Mouse (Mus musculus) forebrain, embryonic 10.5 days (tissue): Measurements from ENCODE around the gene Gm10358. TPM values are rescaled to one million over a fixed set of nuclear protein-coding genes. Genes with fewer than 3 reads are reported as not detected.
"Not testable (repeated sequence)": the region's sequence is repeated elsewhere in the genome, so short reads cannot be mapped to it uniquely, and the experiment has no call there.

ENCODE experiments used
- DNase-seq: peaks from one replicate; pipeline ENCODE4 v3.0.0-alpha.2; 2017; ENCODE audit warnings: low spot score; ENCODE audit errors: extremely low spot score
- H3K27ac ChIP-seq: fragments of 300-500 bp; sonication (generic); 2 replicates; pipeline ENCODE4 v1.5.1; 2016; ENCODE audit warnings: mild to moderate bottlenecking
- H3K27me3 ChIP-seq: fragments of 300-500 bp; sonication (generic); 2 replicates; pipeline ENCODE4 v1.6.1; 2016; ENCODE audit warnings: mild to moderate bottlenecking; ENCODE audit not compliant: poor library complexity, severe bottlenecking
- H3K36me3 ChIP-seq: fragments of 300-500 bp; sonication (generic); replicated peaks from 2 replicates; pipeline ENCODE4 v1.6.1; 2016; ENCODE audit warnings: mild to moderate bottlenecking, moderate library complexity
- H3K4me1 ChIP-seq: fragments of 300-500 bp; sonication (generic); 2 replicates; pipeline ENCODE4 v1.6.1; 2016
- H3K4me3 ChIP-seq: fragments of 300-500 bp; sonication (generic); 2 replicates; pipeline ENCODE4 v1.5.1; 2016; ENCODE audit warnings: mild to moderate bottlenecking, moderate library complexity
- H3K9me3 ChIP-seq: fragments of 300-500 bp; sonication (generic); 2 replicates; pipeline ENCODE4 v1.6.1; 2016; ENCODE audit warnings: mild to moderate bottlenecking, moderate library complexity
- WGBS: fragments of 180-500 bp; shearing (Covaris S2); methylation state at CpG from one replicate; pipeline ENCODE4 v1.1.7; 2016; 5-methylcytosine and 5-hydroxymethylcytosine counted together
- polyA plus RNA-seq: library from polyadenylated mRNA; unstranded; fragments of >200 nt; fragmentation: Nextera tagmentation; extraction: Ambion mirVana; gene quantifications from 2 replicates; pipeline ENCODE4 v1.2.1, GENCODE M21; 2016

Gm10358 gene
- 0.62 and 0.68 TPM in 2 replicates for polyA plus RNA-seq

GRCm38 (mm10) chr8:75406489-75406888, at the start of gene Gm10358:
Gm10358 (minus strand) TSS chr8:75406589.
- no peak within 1 kb of the TSS for H3K4me3 ChIP-seq
- H3K27me3 ChIP-seq = no peaks in the 10 kb centered on the region
- no peak for DNase-seq
- WGBS = 98% methylated on average over 5 of the region's 5 CpGs
- H3K4me1 ChIP-seq = no peaks in the 10 kb centered on the region
- no peak within 1 kb of the TSS for H3K27ac ChIP-seq
- H3K36me3 ChIP-seq = no peaks in the 10 kb centered on the region
- H3K9me3 ChIP-seq = no peaks in the 10 kb centered on the region

- 98% methylated on average over 7 of the region's 7 CpGs for WGBS
- Histone ChIP-seq H3K4me1 (no peaks in the 10 kb centered on the region), H3K27me3 (no peaks in the 10 kb centered on the region), H3K4me3 (no peak within 1 kb of the TSS), H3K36me3 (no peaks in the 10 kb centered on the region), H3K9me3 (no peaks in the 10 kb centered on the region), H3K27ac (no peak within 1 kb of the TSS)
- no peak for DNase-seq
These were observed 42.0 kb upstream of the Gm10358 start, which contains the start of gene Iqcm for GRCm38 (mm10) chr8:75448394-75448793. Iqcm (plus strand) TSS chr8:75448694.

GRCm38 (mm10) chr8:75415696-75416095, 9.3 kb upstream of the Gm10358 start:
- H3K27ac ChIP-seq, H3K4me3 ChIP-seq, H3K27me3 ChIP-seq, H3K4me1 ChIP-seq, DNase-seq, H3K9me3 ChIP-seq, H3K36me3 ChIP-seq: not testable (repeated sequence)
- 83% methylated on average over 3 of the region's 3 CpGs for WGBS

- 93% methylated on average over 4 of the region's 4 CpGs for WGBS
These were observed 21.6 kb downstream of the Gm10358 start for GRCm38 (mm10) chr8:75384770-75385290.

GRCm38 (mm10) chr8:75375530-75376123, 30.8 kb downstream of the Gm10358 start:
- Histone ChIP-seq H3K36me3 (no peaks in the 10 kb centered on the region), H3K4me1 (peaks cover 10% of the 10 kb centered on the region), H3K9me3 (no peaks in the 10 kb centered on the region), H3K27ac (no peak overlapping the region), H3K27me3 (peaks cover 18% of the 10 kb centered on the region; the same call in 1 of the 2 replicates), H3K4me3 (no peak overlapping the region)
- DNase-seq = no peak
- WGBS = 23% methylated on average over 1 of the region's 1 CpGs

More at GRCm38 (mm10) chr8:75384770-75385290, 21.6 kb downstream of the Gm10358 start:
- H3K36me3 ChIP-seq = no peaks in the 10 kb centered on the region
- no peaks in the 10 kb centered on the region for H3K27me3 ChIP-seq
- no peak overlapping the region for H3K4me3 ChIP-seq
- no peaks in the 10 kb centered on the region for H3K9me3 ChIP-seq
- no peaks in the 10 kb centered on the region for H3K4me1 ChIP-seq
- no peak for DNase-seq
- no peak overlapping the region for H3K27ac ChIP-seq

- H3K4me3 ChIP-seq = no peak overlapping the region
- WGBS = 94% methylated on average over 2 of the region's 2 CpGs
- H3K27me3 ChIP-seq = peaks cover 11% of the 10 kb centered on the region; the same call in 1 of the 2 replicates
- no peak for DNase-seq
- no peaks in the 10 kb centered on the region for H3K9me3 ChIP-seq
- H3K4me1 ChIP-seq = peaks cover 10% of the 10 kb centered on the region
- no peaks in the 10 kb centered on the region for H3K36me3 ChIP-seq
- H3K27ac ChIP-seq = no peak overlapping the region
These were observed 34.4 kb downstream of the Gm10358 start for GRCm38 (mm10) chr8:75372006-75372405.

Other genes starting within 250 kb of the Gm10358 start
- 0.11 and 0.28 TPM in 2 replicates for gene Rasd2, start 192.6 kb downstream of the Gm10358 start, polyA plus RNA-seq
- not detected in 2 replicates for gene Iqcm, start 42.1 kb upstream of the Gm10358 start, polyA plus RNA-seq